Mouse (Mus musculus): Measurements from ENCODE around the gene Podn. TPM values are rescaled to one million over a fixed set of nuclear protein-coding genes. Genes with fewer than 3 reads are reported as not detected.
"Not testable (repeated sequence)": the region's sequence is repeated elsewhere in the genome, so short reads cannot be mapped to it uniquely, and the experiment has no call there.

Gene Podn
- polyA plus RNA-seq, 1 experiment from 2014 or later = 0.46 TPM

- Histone ChIP-seq H3K27ac (ENCODE audit: low read depth, low read length) (no peak overlapping the region), H3K4me1 (ENCODE audit: control insufficient read depth, insufficient read depth, low read length) (no peaks in the 10 kb centered on the region), H3K27me3 (ENCODE audit: control insufficient read depth, insufficient read depth, low read length) (no peaks in the 10 kb centered on the region), H3K9me3 (ENCODE audit: control insufficient read depth, low read length) (no peaks in the 10 kb centered on the region), H3K36me3 (ENCODE audit: control insufficient read depth, insufficient read depth, low read length) (no peaks in the 10 kb centered on the region), H3K4me2 (replicated peaks; ENCODE audit: low read depth, low read length) (no peak overlapping the region), H3K9ac (ENCODE audit: low read depth, low read length) (no peak overlapping the region), H3K4me3 (ENCODE audit: low read length) (no peak overlapping the region)
- WGBS = 85% methylated on average over 6 of the region's 6 CpGs
- no peak for ATAC-seq (ENCODE audit: low FRiP score, low TSS enrichment)
These were observed 13.1 kb downstream of the Podn start for GRCm38 (mm10) chr4:108083032-108083735.

DNA sequence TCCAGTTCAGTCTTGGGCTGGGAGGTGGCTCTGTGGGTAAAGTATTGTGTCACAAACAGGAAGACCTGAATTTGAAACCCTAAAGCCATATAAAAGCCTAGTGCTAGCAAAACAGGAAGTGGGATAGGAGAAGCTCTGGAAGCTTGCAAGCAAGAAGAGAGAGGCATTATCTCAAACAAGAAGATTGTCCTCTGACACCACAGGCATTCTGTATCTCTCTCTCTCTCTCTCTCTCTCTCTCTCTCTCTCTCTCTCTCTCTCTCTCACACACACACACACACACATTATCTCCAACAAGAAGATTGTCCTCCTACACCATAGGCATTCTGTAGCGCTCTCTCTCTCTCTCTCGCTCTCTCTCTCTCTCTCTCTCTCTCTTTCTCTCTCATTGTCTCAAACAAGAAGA lies 13.8 kb downstream of the Podn start:
- ATAC-seq (ENCODE audit: low FRiP score, low TSS enrichment) = no peak
- Histone ChIP-seq H3K4me1 (ENCODE audit: control insufficient read depth, insufficient read depth, low read length) (no peaks in the 10 kb centered on the region), H3K9me3 (ENCODE audit: control insufficient read depth, low read length) (no peaks in the 10 kb centered on the region), H3K36me3 (ENCODE audit: control insufficient read depth, insufficient read depth, low read length) (no peaks in the 10 kb centered on the region), H3K9ac (ENCODE audit: low read depth, low read length) (no peak overlapping the region), H3K27ac (ENCODE audit: low read depth, low read length) (no peak overlapping the region), H3K4me3 (ENCODE audit: low read length) (no peak overlapping the region), H3K27me3 (ENCODE audit: control insufficient read depth, insufficient read depth, low read length) (no peaks in the 10 kb centered on the region), H3K4me2 (replicated peaks; ENCODE audit: low read depth, low read length) (no peak overlapping the region)
- 92% methylated on average over 2 of the region's 2 CpGs for WGBS

DNA sequence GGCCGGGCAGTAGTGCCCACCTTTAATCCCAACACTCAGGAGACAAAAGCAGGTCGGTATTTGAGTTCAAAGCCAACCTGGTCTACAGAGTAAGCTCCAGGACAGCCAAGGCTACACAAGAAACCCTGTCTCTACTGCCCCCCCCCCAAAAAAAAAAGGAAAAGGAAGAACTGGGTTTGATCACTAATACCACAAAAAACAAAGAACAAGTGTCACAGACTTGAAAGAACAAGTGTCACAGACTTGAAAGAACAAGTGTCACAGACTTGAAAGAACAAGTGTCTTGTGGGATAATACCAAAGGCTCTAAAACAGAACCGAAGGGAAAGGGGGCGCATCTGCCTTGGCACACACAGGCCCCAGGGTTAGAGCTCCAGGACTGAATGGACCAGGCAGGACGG lies 15.4 kb downstream of the Podn start:
- WGBS = 76% methylated on average over 5 of the region's 5 CpGs
- no peaks in the 10 kb centered on the region for H3K9me3 ChIP-seq (ENCODE audit: control insufficient read depth, low read length)
- H3K4me2 ChIP-seq (replicated peaks; ENCODE audit: low read depth, low read length) = no peak overlapping the region
- H3K27ac ChIP-seq (ENCODE audit: low read depth, low read length) = no peak overlapping the region
- no peaks in the 10 kb centered on the region for H3K4me1 ChIP-seq (ENCODE audit: control insufficient read depth, insufficient read depth, low read length)
- no peak overlapping the region for H3K9ac ChIP-seq (ENCODE audit: low read depth, low read length)
- ATAC-seq (ENCODE audit: low FRiP score, low TSS enrichment) = no peak
- no peaks in the 10 kb centered on the region for H3K36me3 ChIP-seq (ENCODE audit: control insufficient read depth, insufficient read depth, low read length)
- H3K4me3 ChIP-seq (ENCODE audit: low read length) = no peak overlapping the region
- no peaks in the 10 kb centered on the region for H3K27me3 ChIP-seq (ENCODE audit: control insufficient read depth, insufficient read depth, low read length)

GRCm38 (mm10) chr4:108079762-108080161 lies 16.5 kb downstream of the Podn start:
- H3K27ac ChIP-seq (ENCODE audit: low read depth, low read length) = no peak overlapping the region
- H3K4me1 ChIP-seq (ENCODE audit: control insufficient read depth, insufficient read depth, low read length) = no peaks in the 10 kb centered on the region
- H3K9me3 ChIP-seq (ENCODE audit: control insufficient read depth, low read length) = no peaks in the 10 kb centered on the region
- no peaks in the 10 kb centered on the region for H3K27me3 ChIP-seq (ENCODE audit: control insufficient read depth, insufficient read depth, low read length)
- 62% methylated on average over 2 of the region's 2 CpGs for WGBS
- ATAC-seq (ENCODE audit: low FRiP score, low TSS enrichment) = no peak
- H3K4me3 ChIP-seq (ENCODE audit: low read length) = no peak overlapping the region
- H3K4me2 ChIP-seq (replicated peaks; ENCODE audit: low read depth, low read length) = no peak overlapping the region
- no peak overlapping the region for H3K9ac ChIP-seq (ENCODE audit: low read depth, low read length)
- no peaks in the 10 kb centered on the region for H3K36me3 ChIP-seq (ENCODE audit: control insufficient read depth, insufficient read depth, low read length)

- ATAC-seq (ENCODE audit: low FRiP score, low TSS enrichment); H3K4me1 ChIP-seq (ENCODE audit: control insufficient read depth, insufficient read depth, low read length); H3K36me3 ChIP-seq (ENCODE audit: control insufficient read depth, insufficient read depth, low read length); H3K9ac ChIP-seq (ENCODE audit: low read depth, low read length); H3K4me3 ChIP-seq (ENCODE audit: low read length); H3K27ac ChIP-seq (ENCODE audit: low read depth, low read length); H3K27me3 ChIP-seq (ENCODE audit: control insufficient read depth, insufficient read depth, low read length); H3K9me3 ChIP-seq (ENCODE audit: control insufficient read depth, low read length); H3K4me2 ChIP-seq (replicated peaks; ENCODE audit: low read depth, low read length): not testable (repeated sequence)
- 84% methylated on average over 15 of the region's 15 CpGs for WGBS
These were observed 17.1 kb downstream of the Podn start for GRCm38 (mm10) chr4:108079191-108079590.

DNA sequence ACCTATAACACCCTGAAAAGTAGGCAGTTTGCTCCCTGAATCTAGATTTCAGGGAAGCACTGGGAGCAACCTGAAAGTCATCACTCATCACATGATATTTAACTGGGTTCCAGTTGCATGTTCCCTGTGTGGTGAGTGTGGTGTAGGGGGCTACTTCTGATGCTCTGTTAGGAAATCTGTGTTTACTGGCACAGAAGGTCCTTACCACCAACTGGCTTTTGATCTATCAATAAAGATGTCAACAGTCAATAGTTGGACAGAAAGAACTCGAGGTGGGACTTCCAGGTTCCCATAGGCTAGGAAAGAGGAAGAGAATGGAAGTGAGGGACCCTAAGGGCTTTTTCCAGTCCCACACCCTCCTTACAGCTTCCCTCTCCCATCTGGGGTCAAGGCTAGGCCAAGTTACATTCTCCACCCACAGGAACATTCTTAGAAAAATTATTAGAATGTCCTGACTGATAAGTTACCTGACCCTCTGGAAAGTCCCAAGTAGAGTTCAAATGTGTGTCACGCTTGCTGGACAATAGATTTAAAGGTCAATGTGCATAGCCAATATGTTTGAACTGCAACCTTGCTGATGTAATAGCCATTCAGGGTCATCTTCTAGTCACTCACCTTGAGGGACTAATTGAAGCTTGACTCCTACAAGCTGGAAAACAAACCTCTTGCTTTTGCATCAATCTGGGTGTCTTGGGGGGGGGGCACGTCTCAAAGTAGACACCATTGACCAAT lies 18.9 kb downstream of the Podn start:
- no peaks in the 10 kb centered on the region for H3K4me1 ChIP-seq (ENCODE audit: control insufficient read depth, insufficient read depth, low read length)
- no peak overlapping the region for H3K9ac ChIP-seq (ENCODE audit: low read depth, low read length)
- H3K27me3 ChIP-seq (ENCODE audit: control insufficient read depth, insufficient read depth, low read length) = no peaks in the 10 kb centered on the region
- 74% methylated on average over 3 of the region's 3 CpGs for WGBS
- ATAC-seq (ENCODE audit: low FRiP score, low TSS enrichment) = no peak
- H3K9me3 ChIP-seq (ENCODE audit: control insufficient read depth, low read length) = no peaks in the 10 kb centered on the region
- no peaks in the 10 kb centered on the region for H3K36me3 ChIP-seq (ENCODE audit: control insufficient read depth, insufficient read depth, low read length)
- H3K27ac ChIP-seq (ENCODE audit: low read depth, low read length) = no peak overlapping the region
- H3K4me3 ChIP-seq (ENCODE audit: low read length) = no peak overlapping the region
- no peak overlapping the region for H3K4me2 ChIP-seq (replicated peaks; ENCODE audit: low read depth, low read length)

- Histone ChIP-seq H3K27me3 (ENCODE audit: control insufficient read depth, insufficient read depth, low read length) (no peaks in the 10 kb centered on the region), H3K4me3 (ENCODE audit: low read length) (no peak overlapping the region), H3K27ac (ENCODE audit: low read depth, low read length) (no peak overlapping the region), H3K9ac (ENCODE audit: low read depth, low read length) (no peak overlapping the region), H3K9me3 (ENCODE audit: control insufficient read depth, low read length) (no peaks in the 10 kb centered on the region), H3K36me3 (ENCODE audit: control insufficient read depth, insufficient read depth, low read length) (no peaks in the 10 kb centered on the region), H3K4me1 (ENCODE audit: control insufficient read depth, insufficient read depth, low read length) (peaks cover 7% of the 10 kb centered on the region), H3K4me2 (replicated peaks; ENCODE audit: low read depth, low read length) (no peak overlapping the region)
- WGBS = 87% methylated on average over 3 of the region's 3 CpGs
- ATAC-seq (ENCODE audit: low FRiP score, low TSS enrichment) = no peak
These were observed 21.9 kb downstream of the Podn start for GRCm38 (mm10) chr4:108074204-108074823.

DNA sequence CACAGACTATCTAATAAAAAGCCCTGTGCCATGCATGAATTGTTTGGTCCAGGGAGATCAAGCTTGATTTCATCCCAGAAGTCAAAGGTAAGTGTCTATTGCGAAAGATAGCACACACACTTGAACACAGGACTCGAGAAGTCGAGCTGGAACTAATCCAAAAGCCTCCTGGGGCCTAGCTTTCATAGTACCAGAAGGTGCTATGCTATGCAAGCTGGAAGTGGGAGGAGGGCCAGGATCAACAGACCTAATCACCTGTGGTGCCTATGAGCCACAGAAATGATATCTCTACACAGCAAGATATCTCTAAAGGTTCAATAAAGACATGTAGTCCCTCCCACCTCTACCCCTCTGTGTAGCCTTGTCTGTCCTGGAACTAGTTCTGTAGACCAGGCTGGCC lies 24.2 kb downstream of the Podn start:
- H3K27ac ChIP-seq (ENCODE audit: low read depth, low read length) = no peak overlapping the region
- WGBS = 94% methylated on average over 3 of the region's 3 CpGs
- no peak overlapping the region for H3K9ac ChIP-seq (ENCODE audit: low read depth, low read length)
- no peak overlapping the region for H3K4me2 ChIP-seq (replicated peaks; ENCODE audit: low read depth, low read length)
- H3K27me3 ChIP-seq (ENCODE audit: control insufficient read depth, insufficient read depth, low read length) = no peaks in the 10 kb centered on the region
- peaks cover 7% of the 10 kb centered on the region for H3K4me1 ChIP-seq (ENCODE audit: control insufficient read depth, insufficient read depth, low read length)
- no peak overlapping the region for H3K4me3 ChIP-seq (ENCODE audit: low read length)
- no peaks in the 10 kb centered on the region for H3K9me3 ChIP-seq (ENCODE audit: control insufficient read depth, low read length)
- H3K36me3 ChIP-seq (ENCODE audit: control insufficient read depth, insufficient read depth, low read length) = peaks cover 8% of the 10 kb centered on the region; the same call in 1 of the 2 replicates
- no peak for ATAC-seq (ENCODE audit: low FRiP score, low TSS enrichment)
